Comparison of ENCODE assay signal across 8 mouse cellular contexts in the genomic region with DNA sequence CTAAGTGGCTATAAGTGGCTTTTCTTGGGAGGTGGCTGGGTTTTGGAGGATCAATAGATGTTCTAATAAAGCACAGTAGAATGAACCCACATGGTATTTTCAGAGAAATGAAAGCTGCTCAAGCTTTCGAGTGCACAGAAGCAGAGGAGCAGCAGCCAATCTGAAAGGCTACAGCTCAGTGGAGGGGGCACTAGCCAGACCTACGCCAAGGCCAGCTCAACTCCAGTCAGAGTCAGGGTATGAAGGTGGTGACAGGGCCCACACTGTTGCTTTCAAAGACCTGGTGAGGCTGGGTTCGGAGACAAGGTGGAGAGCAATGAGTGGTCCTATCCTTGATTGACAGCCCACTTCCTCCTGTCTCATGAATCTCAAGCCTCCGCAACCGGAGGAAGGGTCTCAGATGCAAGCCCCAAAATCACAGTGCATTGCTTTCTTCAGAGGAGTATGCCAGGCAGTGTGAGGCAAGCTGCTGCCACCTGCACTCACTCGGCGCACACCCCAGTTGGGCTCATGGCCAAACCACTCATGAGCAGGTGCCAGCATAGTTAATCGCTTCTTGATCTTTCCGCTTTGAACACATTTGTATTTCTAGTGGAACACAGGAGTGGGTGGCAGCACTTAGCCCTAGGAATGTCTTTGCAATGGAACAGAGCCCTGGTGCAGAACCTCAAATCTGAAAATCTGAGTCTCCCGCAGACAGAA.
DNase-seq lines count a peak whose midpoint lies in the region; ATAC-seq and TF ChIP-seq lines count a peak whose summit lies in the region.

No protein-coding gene starts in this region.

- no peak for TF ChIP-seq EP300 in stomach, postnatal 0 days (optimal IDR thresholded peaks at IDR 0.05)

- no peak overlapping the region for H3K4me3 ChIP-seq in lung, embryonic 14.5 days (ENCODE audit: low read depth, low read length)
- no peak overlapping the region for H3K4me3 ChIP-seq in stomach, postnatal 0 days (ENCODE audit: low read depth, low read length)

- H3K36me3 ChIP-seq in lung, embryonic 14.5 days (ENCODE audit: insufficient read depth): no peaks in the 10 kb centered on the region
- no peaks in the 10 kb centered on the region for H3K36me3 ChIP-seq in stomach, postnatal 0 days (ENCODE audit: control insufficient read depth, insufficient read depth, low read length)

- peak overlapping the region; percentile 88 for H3K27ac ChIP-seq in lung, embryonic 14.5 days (ENCODE audit: low read depth)
- no peak overlapping the region for H3K27ac ChIP-seq in stomach, postnatal 0 days (replicated peaks)

- 0 out of 2 replicates have a peak, but pooled peaks cover 3% of the 10 kb centered on the region for H3K4me1 ChIP-seq in lung, embryonic 14.5 days (ENCODE audit: insufficient read depth)
- no peaks in the 10 kb centered on the region for H3K4me1 ChIP-seq in stomach, postnatal 0 days (replicated peaks; ENCODE audit: control insufficient read depth, insufficient read depth)

- 61% methylated on average over 10 of the region's 10 CpGs for WGBS in lung, embryonic 14.5 days
- WGBS in stomach, postnatal 0 days: 77% methylated on average over 10 of the region's 10 CpGs

- peak overlapping the region; percentile 13; the same call in 1 of the 2 replicates for H3K4me2 ChIP-seq in lung, embryonic 14.5 days
- no peak overlapping the region for H3K4me2 ChIP-seq in stomach, postnatal 0 days (replicated peaks; ENCODE audit: low read depth)

- TF ChIP-seq CTCF in lung, embryonic 14.5 days (IDR thresholded peaks at IDR 0.05; ENCODE audit: low read depth): no peak
- TF ChIP-seq CTCF in stomach, postnatal 0 days (IDR thresholded peaks at IDR 0.05; ENCODE audit: low read depth): no peak

- DNase-seq in heart, postnatal 4 days: peak; percentile 26
- no peak for DNase-seq in heart, postnatal 25 days (ENCODE audit: low spot score)
- DNase-seq in cerebellum, postnatal 25 days: peak; percentile 79 to 87
- peak; percentile 78 to 82 for DNase-seq in kidney, postnatal 25 days
- DNase-seq in lung, embryonic 14.5 days: peak; percentile 78
- peak; percentile 53 for DNase-seq in stomach, postnatal 0 days (ENCODE audit: low spot score)
- no peak for DNase-seq in spleen, postnatal 10 days (ENCODE audit: low spot score in 2 of 2)
- no peak for DNase-seq in thymus, postnatal 10 days (ENCODE audit: low spot score in 2 of 2)

- H3K9me3 ChIP-seq in lung, embryonic 14.5 days (ENCODE audit: low read depth, low read length): no peaks in the 10 kb centered on the region
- no peaks in the 10 kb centered on the region for H3K9me3 ChIP-seq in stomach, postnatal 0 days (ENCODE audit: control insufficient read depth, low read length)

- intact Hi-C loops in heart, postnatal 25 days (cut with DNase I): no loop called here

- no peak overlapping the region for H3K9ac ChIP-seq in lung, embryonic 14.5 days
- no peak overlapping the region for H3K9ac ChIP-seq in stomach, postnatal 0 days (ENCODE audit: low read length)

- no peaks in the 10 kb centered on the region for H3K27me3 ChIP-seq in lung, embryonic 14.5 days (ENCODE audit: insufficient read depth, low read length)
- no peaks in the 10 kb centered on the region for H3K27me3 ChIP-seq in stomach, postnatal 0 days (ENCODE audit: control insufficient read depth, insufficient read depth, low read length)

- ATAC-seq in lung, embryonic 14.5 days (ENCODE audit: insufficient read depth): peak; percentile 81
- ATAC-seq in stomach, postnatal 0 days (ENCODE audit: low FRiP score, low TSS enrichment): peak; percentile 38; the same call in 1 of the 2 replicates

Comparison
In these comparisons a context has a peak if more than half of its experiments do, and no peak if none do; other contexts are left out.
1. DNase-seq: peak in heart, postnatal 4 days (single experiment), cerebellum, postnatal 25 days (2 of 2), kidney, postnatal 25 days (2 of 2), lung, embryonic 14.5 days (single experiment) and stomach, postnatal 0 days (single experiment); none in heart, postnatal 25 days (single experiment), spleen, postnatal 10 days (0 of 2) and thymus, postnatal 10 days (0 of 2).